Mouse (Mus musculus) liver, embryonic 12.5 days (tissue): Measurements from ENCODE around the gene Ucn2. TPM values are rescaled to one million over a fixed set of nuclear protein-coding genes. Genes with fewer than 3 reads are reported as not detected.

ENCODE experiments used
- ATAC-seq: fragments of 200-750 bp; cut with Nextera tagmentation; 2 replicates; pipeline ENCODE4 v1.8.0; 2017; ENCODE audit warnings: moderate number of reproducible peaks, mild to moderate bottlenecking, moderate library complexity
- H3K27ac ChIP-seq: fragments of 300-500 bp; sonication (generic); 2 replicates; pipeline ENCODE4 v1.5.1; 2016; ENCODE audit warnings: mild to moderate bottlenecking
- H3K27me3 ChIP-seq: fragments of 300-500 bp; sonication (generic); replicated peaks from 2 replicates; pipeline ENCODE4 v1.6.1; 2016; ENCODE audit warnings: mild to moderate bottlenecking, moderate library complexity
- H3K36me3 ChIP-seq: fragments of 300-500 bp; sonication (generic); 2 replicates; pipeline ENCODE4 v1.6.1; 2016; ENCODE audit warnings: mild to moderate bottlenecking, moderate library complexity
- H3K4me1 ChIP-seq: fragments of 300-500 bp; sonication (generic); 2 replicates; pipeline ENCODE4 v1.6.1; 2016
- H3K4me2 ChIP-seq: fragments of 300-500 bp; sonication (generic); 2 replicates; pipeline ENCODE4 v1.6.1; 2016; ENCODE audit warnings: mild to moderate bottlenecking, moderate library complexity
- H3K4me3 ChIP-seq: fragments of 300-500 bp; sonication (generic); 2 replicates; pipeline ENCODE4 v1.5.1; 2016; ENCODE audit warnings: mild to moderate bottlenecking, moderate library complexity
- H3K9ac ChIP-seq: fragments of 300-500 bp; sonication (generic); 2 replicates; pipeline ENCODE4 v1.6.1; 2016; ENCODE audit warnings: mild to moderate bottlenecking, moderate library complexity
- H3K9me3 ChIP-seq: fragments of 300-500 bp; sonication (generic); replicated peaks from 2 replicates; pipeline ENCODE4 v1.6.1; 2016; ENCODE audit warnings: mild to moderate bottlenecking, moderate library complexity
- WGBS: fragments of 180-500 bp; shearing (Covaris S2); methylation state at CpG from one replicate; pipeline ENCODE4 v1.1.7; 2016; ENCODE audit not compliant: insufficient replicate concordance; 5-methylcytosine and 5-hydroxymethylcytosine counted together
- polyA plus RNA-seq: library from polyadenylated mRNA; unstranded; fragments of >200 nt; fragmentation: Nextera tagmentation; extraction: Ambion mirVana; gene quantifications from 2 replicates; pipeline ENCODE4 v1.2.1, GENCODE M21; 2016

Ucn2 gene
- polyA plus RNA-seq, 1 experiment from 2014 or later, result not detected

DNA sequence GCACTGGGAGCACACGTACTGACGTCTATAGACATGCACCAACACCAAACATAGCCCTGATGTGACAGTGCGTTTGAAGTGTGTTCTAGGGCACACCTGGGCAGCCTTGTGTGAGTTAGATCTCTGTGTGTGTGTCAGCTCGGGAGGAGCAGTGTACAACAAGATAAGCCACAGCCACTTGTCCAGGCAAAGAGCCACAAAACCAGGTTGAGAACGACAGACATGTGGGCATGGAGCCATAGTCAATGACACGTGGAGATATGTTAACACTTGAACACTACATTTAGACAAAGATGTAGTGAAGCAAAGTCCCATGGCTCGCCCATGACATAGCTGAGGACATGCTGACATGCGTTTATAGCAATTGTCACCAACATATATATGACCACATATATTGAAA, 15.2 kb upstream of the Ucn2 start:
- no peak for ATAC-seq
- H3K27me3 ChIP-seq, result no peaks in the 10 kb centered on the region; the same call in 1 of the 2 replicates

DNA sequence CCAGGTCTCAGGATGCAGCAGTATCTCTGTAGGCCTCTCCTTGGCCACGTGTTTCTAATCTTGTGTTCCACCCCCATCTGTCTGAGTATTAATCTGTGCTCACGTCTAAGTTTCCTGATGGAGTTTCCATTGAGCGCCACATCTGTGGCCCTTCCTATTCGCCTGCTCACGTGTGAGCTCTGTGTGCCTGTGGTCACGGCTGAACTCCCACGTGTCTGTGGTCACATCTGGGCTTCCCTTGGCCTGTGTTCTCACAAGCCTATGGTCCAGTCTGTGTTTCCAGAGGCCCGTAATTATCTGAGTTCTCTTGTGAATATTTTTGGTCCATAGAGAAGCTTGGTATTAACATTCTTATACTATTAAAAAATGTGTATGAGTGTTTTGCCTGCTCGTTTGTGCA, 9.3 kb upstream of the Ucn2 start:
- Histone ChIP-seq H3K4me2 (no peak overlapping the region), H3K27me3 (0 out of 2 replicates have a peak, but pooled peaks cover 3% of the 10 kb centered on the region), H3K9ac (no peak overlapping the region), H3K9me3 (no peaks in the 10 kb centered on the region), H3K27ac (no peak overlapping the region), H3K36me3 (no peaks in the 10 kb centered on the region), H3K4me3 (no peak overlapping the region), H3K4me1 (no peaks in the 10 kb centered on the region)
- ATAC-seq, result no peak
- 56% methylated on average over 9 of the region's 9 CpGs for WGBS

More for the DNA sequence above, 15.2 kb upstream of the Ucn2 start:
- Histone ChIP-seq H3K4me3 (no peak overlapping the region), H3K9ac (no peak overlapping the region), H3K27ac (no peak overlapping the region), H3K36me3 (no peaks in the 10 kb centered on the region), H3K4me2 (no peak overlapping the region), H3K4me1 (no peaks in the 10 kb centered on the region), H3K9me3 (no peaks in the 10 kb centered on the region)
- 56% methylated on average over 8 of the region's 8 CpGs for WGBS

DNA sequence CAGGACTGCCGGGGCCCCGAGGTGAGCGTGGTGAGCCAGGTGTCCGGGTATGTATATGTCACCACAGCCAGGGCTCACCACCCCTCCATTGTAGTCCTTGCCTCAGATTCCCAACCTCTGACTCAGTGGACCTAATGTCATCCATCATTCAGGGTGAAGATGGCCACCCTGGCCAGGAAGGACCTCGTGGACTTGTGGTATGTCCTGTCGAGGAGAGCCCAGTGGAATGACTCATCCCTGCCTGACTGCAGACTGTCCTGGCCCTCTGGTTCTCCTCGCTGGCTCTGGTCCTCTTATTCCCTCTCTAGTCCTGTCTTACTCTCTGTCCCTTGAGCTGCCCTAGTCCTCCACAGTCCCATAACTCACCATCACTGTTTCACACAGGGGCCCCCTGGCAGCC, 7.8 kb upstream of the Ucn2 start:
- no peak overlapping the region for H3K9ac ChIP-seq
- H3K9me3 ChIP-seq, result no peaks in the 10 kb centered on the region
- peaks cover 9% of the 10 kb centered on the region for H3K27me3 ChIP-seq
- no peak for ATAC-seq
- no peaks in the 10 kb centered on the region for H3K36me3 ChIP-seq
- no peak overlapping the region for H3K27ac ChIP-seq
- 56% methylated on average over 7 of the region's 7 CpGs for WGBS
- H3K4me3 ChIP-seq, result no peak overlapping the region
- H3K4me1 ChIP-seq, result peaks cover 10% of the 10 kb centered on the region
- no peak overlapping the region for H3K4me2 ChIP-seq

DNA sequence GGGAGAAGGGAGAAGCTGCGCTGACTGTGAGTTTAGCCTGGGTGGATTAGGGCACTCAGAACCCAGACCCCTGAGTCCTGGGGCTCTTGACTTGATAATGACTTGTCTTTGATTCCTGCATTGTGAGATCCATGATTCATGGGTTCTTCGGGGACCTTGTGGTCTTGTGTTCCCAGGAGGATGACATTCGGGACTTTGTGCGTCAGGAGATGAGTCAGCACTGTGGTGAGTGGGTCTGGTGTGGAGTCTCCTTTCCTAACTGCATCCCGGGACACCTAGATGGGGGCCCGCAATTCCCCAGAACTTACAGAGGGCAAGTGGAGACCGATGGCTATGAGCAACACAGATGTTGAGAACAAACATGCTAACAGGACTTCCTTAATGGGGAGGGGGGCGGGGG, 3.3 kb upstream of the Ucn2 start:
- peak overlapping the region; percentile 56; the same call in 1 of the 2 replicates for H3K4me2 ChIP-seq

DNA sequence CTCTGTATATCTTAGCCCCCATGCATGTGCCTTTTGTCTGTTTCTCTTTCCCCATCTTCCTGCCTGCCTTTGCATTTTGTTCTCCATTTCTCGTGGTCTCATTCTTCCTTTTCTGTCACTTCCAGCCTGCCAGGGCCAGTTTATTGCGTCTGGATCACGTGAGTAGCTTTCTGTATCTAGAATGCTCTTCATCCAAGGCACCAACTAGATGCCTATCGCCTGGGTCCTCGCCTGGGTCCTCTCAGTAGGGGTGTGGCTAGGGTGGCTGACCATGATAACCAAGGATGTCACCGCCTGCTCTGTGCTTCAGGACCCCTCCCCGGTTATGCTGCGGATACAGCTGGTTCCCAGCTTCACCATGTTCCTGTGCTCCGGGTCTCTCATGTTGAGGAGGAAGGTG, 2.6 kb upstream of the Ucn2 start:
- Histone ChIP-seq H3K27me3 (peaks cover 25% of the 10 kb centered on the region), H3K36me3 (no peaks in the 10 kb centered on the region), H3K4me1 (peaks cover 36% of the 10 kb centered on the region), H3K9me3 (no peaks in the 10 kb centered on the region), H3K4me2 (peak overlapping the region; percentile 56), H3K9ac (peak overlapping the region; percentile 35; the same call in 1 of the 2 replicates), H3K4me3 (peak overlapping the region; percentile 15; the same call in 1 of the 2 replicates), H3K27ac (peak overlapping the region; percentile 51)
- peak; percentile 83 for ATAC-seq
- WGBS, result 33% methylated on average over 9 of the region's 9 CpGs

More for the DNA sequence above, 3.3 kb upstream of the Ucn2 start:
- no peak overlapping the region for H3K4me3 ChIP-seq
- no peaks in the 10 kb centered on the region for H3K36me3 ChIP-seq
- H3K4me1 ChIP-seq, result peaks cover 29% of the 10 kb centered on the region
- H3K9me3 ChIP-seq, result no peaks in the 10 kb centered on the region
- H3K9ac ChIP-seq, result peak overlapping the region; percentile 35; the same call in 1 of the 2 replicates
- ATAC-seq, result no peak
- peaks cover 25% of the 10 kb centered on the region for H3K27me3 ChIP-seq
- WGBS, result 56% methylated on average over 8 of the region's 8 CpGs
- H3K27ac ChIP-seq, result peak overlapping the region; percentile 51

DNA sequence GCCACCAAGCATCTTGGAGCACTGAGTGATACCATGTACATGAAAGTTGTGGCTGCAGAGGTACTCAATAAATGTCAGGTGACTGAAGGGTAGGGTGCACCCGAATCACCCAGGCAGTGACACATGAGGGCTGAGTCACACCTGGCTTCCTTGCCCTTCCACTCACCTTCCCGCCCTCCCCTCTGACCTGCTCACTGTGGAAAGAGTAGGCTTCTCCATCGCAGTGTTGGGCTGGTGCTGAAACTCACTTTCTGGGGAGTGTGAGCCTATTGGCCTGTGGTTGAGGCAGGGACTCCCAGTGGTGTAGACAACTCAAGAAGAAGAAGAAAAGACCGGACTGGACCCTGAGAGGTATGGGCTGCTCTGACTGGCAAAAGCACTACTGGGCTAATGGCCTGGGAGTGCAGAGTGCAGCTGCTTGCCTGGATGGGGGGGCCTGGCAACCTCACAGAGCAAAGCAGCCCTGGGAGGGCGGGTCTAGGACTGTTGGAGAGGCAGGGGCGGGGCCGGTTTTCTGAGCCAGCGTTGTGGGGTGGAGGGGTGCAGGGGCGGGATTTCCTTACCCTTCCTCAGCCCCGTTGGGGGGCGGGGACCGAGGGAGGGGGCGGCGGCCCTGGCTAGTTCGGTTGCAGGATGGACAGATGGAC, 2.0 kb downstream of the Ucn2 start:
- H3K4me1 ChIP-seq, result peaks cover 71% of the 10 kb centered on the region
- H3K27ac ChIP-seq, result no peak overlapping the region
- no peaks in the 10 kb centered on the region for H3K9me3 ChIP-seq
- H3K9ac ChIP-seq, result peak overlapping the region; percentile 13; the same call in 1 of the 2 replicates
- peak overlapping the region; percentile 51 for H3K4me2 ChIP-seq
- no peak for ATAC-seq
- peak overlapping the region; percentile 13; the same call in 1 of the 2 replicates for H3K4me3 ChIP-seq
- WGBS, result 25% methylated on average over 15 of the region's 15 CpGs
- H3K27me3 ChIP-seq, result peaks cover 16% of the 10 kb centered on the region
- H3K36me3 ChIP-seq, result no peaks in the 10 kb centered on the region

DNA sequence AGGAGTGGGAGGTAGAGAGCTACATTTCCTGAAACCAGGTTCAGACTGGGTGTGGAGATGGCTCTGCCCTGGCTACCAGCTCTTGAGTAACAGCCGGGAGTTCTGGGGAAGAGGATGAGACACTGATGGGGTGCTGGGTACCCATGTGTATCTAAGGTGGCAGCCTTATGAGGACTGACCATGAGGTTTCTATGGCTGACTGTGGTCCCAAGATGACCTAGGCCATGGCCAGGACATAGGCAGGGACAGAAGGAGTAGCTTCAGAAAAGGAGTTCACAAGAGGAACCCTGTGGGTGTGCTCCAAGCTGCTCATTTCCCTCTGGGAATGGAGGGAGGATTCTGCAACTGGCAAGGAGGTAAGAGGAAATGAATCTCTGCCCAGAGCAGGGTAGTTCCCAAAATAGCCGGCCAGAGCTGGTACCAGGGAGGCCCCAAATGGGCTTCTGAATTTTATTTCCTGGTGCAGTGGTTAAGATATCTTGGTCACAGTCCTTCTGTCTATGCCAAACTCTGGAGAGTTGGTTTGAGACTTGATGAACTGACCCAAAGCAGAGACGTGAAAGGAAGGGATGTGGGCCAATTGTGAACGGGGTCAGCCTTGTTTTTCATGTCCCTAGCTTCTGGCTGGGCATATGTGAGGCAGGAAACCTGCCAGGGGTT, 4.1 kb downstream of the Ucn2 start:
- no peaks in the 10 kb centered on the region for H3K36me3 ChIP-seq
- H3K4me3 ChIP-seq, result no peak overlapping the region
- H3K9ac ChIP-seq, result no peak overlapping the region
- no peak overlapping the region for H3K4me2 ChIP-seq
- peaks cover 67% of the 10 kb centered on the region for H3K4me1 ChIP-seq
- peak overlapping the region; percentile 81; the same call in 1 of the 2 replicates for H3K27ac ChIP-seq
- peaks cover 5% of the 10 kb centered on the region for H3K27me3 ChIP-seq
- 69% methylated on average over 4 of the region's 4 CpGs for WGBS
- H3K9me3 ChIP-seq, result no peaks in the 10 kb centered on the region
- no peak for ATAC-seq

DNA sequence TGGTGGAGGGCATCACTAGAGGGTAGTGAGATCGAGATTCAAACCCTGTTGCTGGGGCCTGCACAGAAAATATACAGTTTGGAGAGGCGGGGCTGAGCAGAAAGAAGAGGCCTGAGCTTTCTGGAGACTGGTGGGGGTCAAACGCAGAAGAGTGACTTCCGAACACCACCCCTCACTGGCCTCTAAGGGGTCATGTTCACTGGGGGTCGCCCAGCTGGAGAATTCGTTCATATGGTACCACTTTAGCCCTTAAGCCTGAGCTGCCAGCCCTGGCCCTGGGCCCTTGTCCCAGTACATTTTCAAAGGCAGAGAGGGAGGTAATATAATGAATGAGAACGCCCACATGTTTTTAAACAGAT, 4.6 kb downstream of the Ucn2 start:
- Histone ChIP-seq H3K4me3 (no peak overlapping the region), H3K27ac (peak overlapping the region; percentile 81), H3K4me2 (peak overlapping the region; percentile 91), H3K9me3 (no peaks in the 10 kb centered on the region), H3K4me1 (peaks cover 69% of the 10 kb centered on the region), H3K36me3 (no peaks in the 10 kb centered on the region), H3K9ac (no peak overlapping the region), H3K27me3 (peaks cover under 1% of the 10 kb centered on the region; the same call in 1 of the 2 replicates)
- no peak for ATAC-seq
- 75% methylated on average over 7 of the region's 7 CpGs for WGBS

DNA sequence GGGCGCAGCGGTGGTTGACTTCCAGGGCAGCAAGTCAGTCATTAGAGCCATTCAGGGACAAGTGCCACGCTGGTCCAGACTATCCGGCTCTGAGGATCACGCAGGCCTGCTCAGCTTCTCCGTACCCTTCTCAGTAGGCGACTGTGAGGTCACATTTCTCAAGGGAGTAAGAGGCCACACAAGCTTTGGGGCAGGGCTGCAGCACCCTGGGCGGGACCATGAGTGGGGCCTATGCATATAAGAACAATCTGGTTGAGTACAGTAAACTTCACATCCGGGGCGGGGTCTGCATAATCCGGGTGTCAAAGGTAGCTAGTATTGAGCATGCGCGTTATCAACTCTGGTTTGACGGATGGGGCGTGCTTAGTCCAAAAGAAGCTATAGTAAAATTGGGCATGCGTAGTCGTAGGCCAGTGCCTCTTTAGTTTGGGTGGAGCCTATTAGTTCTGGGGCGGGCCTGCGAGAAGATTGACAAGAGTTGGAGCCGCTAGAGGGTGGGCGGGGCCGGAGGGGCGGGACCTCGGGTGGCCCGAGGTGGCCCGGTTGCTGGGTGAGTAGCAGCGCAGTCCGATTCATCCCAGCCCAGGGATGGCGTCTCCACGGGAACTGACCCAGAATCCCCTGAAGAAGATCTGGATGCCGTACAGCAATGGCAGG, 5.7 kb downstream of the Ucn2 start, which contains the start of gene Pfkfb4:
Gene Pfkfb4 (plus strand): TSS at position 351 of the 657 bp plus-strand sequence.
- ATAC-seq, result peak; percentile 96
- Histone ChIP-seq H3K36me3 (no peaks in the 10 kb centered on the region), H3K27ac (peak within 1 kb of the TSS; percentile 81), H3K27me3 (no peaks in the 10 kb centered on the region), H3K4me1 (peaks cover 80% of the 10 kb centered on the region), H3K4me2 (peak within 1 kb of the TSS; percentile 91), H3K4me3 (peak within 1 kb of the TSS; percentile 65), H3K9ac (peak within 1 kb of the TSS; percentile 64), H3K9me3 (no peaks in the 10 kb centered on the region)
- whole genome bisulfite sequencing, result 2% methylated on average over 31 of the region's 31 CpGs

DNA sequence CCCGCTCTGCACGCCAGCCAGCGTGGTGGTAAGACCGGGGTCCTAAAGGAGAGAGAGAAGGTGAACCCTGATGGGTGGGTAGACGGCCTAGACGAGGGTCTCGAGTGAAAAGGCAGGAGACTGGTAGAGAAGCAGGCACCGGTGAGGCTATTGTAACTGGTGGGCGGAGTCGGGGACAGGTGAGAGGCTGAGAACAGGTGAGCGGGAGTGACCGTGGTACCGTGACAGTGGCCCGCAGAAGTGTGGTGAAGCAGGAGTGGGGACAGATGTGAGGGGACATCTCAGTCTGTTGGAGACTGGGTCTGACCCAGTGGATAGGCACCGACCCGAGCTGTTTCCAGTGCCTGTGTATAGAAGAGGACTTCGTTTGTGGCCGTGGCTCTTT, 6.3 kb downstream of the Ucn2 start:
- H3K4me1 ChIP-seq, result peaks cover 82% of the 10 kb centered on the region

DNA sequence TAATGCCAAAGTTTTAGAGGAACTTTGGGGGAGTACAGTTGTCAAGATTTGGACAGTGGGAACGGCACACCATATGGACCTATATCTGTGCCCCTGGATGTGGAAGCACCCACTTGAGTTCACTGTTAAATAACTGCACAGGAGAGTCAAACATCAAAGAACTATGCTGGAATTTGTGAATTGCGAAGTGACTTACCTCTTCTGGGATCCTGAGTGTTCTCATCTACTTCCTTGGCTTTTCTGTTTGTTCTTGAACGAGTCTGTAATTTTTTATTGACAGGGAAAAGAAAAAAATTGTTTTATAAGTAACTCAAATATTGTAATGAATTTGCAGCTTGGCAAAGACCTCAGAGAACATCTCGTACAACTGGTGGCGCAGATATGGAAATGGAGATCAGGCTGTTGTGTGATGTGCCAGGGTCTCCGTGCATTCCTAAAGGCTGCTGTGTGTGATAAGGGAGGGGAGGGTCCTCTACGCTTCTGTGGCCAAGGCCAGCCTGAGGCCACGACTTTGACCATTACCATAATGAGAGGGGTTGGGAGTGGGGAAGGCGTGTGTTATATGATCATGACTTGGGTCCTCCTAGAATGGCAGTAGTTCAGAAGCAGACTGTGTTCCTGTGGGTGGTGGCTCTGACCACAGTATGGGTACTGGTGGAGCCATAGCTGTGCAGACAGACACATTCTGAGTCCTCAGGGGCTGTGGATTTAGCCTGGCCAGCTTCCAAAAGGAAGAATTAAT, 7.0 kb downstream of the Ucn2 start:
- WGBS, result 33% methylated on average over 9 of the region's 9 CpGs
- peak overlapping the region; percentile 65 for H3K4me3 ChIP-seq

More for the DNA sequence above, 6.3 kb downstream of the Ucn2 start:
- no peaks in the 10 kb centered on the region for H3K9me3 ChIP-seq
- no peak for ATAC-seq
- H3K4me3 ChIP-seq, result peak overlapping the region; percentile 65
- H3K36me3 ChIP-seq, result no peaks in the 10 kb centered on the region
- H3K9ac ChIP-seq, result peak overlapping the region; percentile 63
- no peak overlapping the region; the same call in 1 of the 2 replicates for H3K27ac ChIP-seq
- 14% methylated on average over 18 of the region's 18 CpGs for WGBS
- no peaks in the 10 kb centered on the region for H3K27me3 ChIP-seq
- peak overlapping the region; percentile 91 for H3K4me2 ChIP-seq

More for the DNA sequence above, 7.0 kb downstream of the Ucn2 start:
- Histone ChIP-seq H3K9me3 (no peaks in the 10 kb centered on the region), H3K27ac (no peak overlapping the region; the same call in 1 of the 2 replicates), H3K4me1 (peaks cover 77% of the 10 kb centered on the region), H3K4me2 (peak overlapping the region; percentile 91), H3K9ac (0 out of 2 replicates have a peak overlapping the region, but pooled peaks have one; percentile 63), H3K27me3 (no peaks in the 10 kb centered on the region), H3K36me3 (no peaks in the 10 kb centered on the region)
- no peak for ATAC-seq
